Mouse (Mus musculus): ENCODE measurements around the gene 3110018I06Rik.

Gene 3110018I06Rik

GRCm38 (mm10) chr12:107488371-107488770 lies at the start of gene 3110018I06Rik:
3110018I06Rik (plus strand) TSS chr12:107488632.
- no peak for DNase-seq

GRCm38 (mm10) chr12:107444681-107445080 lies 43.8 kb upstream of the 3110018I06Rik start:
- DNase-seq, result no peak

- DNase-seq, result no peak
These were observed 30.6 kb upstream of the 3110018I06Rik start for GRCm38 (mm10) chr12:107457835-107458234.

- peak; percentile 38 for DNase-seq
These were observed 23.7 kb upstream of the 3110018I06Rik start for GRCm38 (mm10) chr12:107464731-107465130.

- DNase-seq, result no peak
These were observed 11.8 kb upstream of the 3110018I06Rik start for GRCm38 (mm10) chr12:107476441-107477291.

- DNase-seq, result no peak
These were observed 9.1 kb upstream of the 3110018I06Rik start for GRCm38 (mm10) chr12:107479350-107479749.

GRCm38 (mm10) chr12:107483031-107483430 lies 5.4 kb upstream of the 3110018I06Rik start:
- DNase-seq, result no peak

GRCm38 (mm10) chr12:107491344-107491743 lies 2.9 kb downstream of the 3110018I06Rik start:
- DNase-seq, result no peak

GRCm38 (mm10) chr12:107496924-107497323 lies 8.5 kb downstream of the 3110018I06Rik start:
- DNase-seq, result no peak

GRCm38 (mm10) chr12:107509661-107510237 lies 21.3 kb downstream of the 3110018I06Rik start:
- no peak for DNase-seq

GRCm38 (mm10) chr12:107511112-107511511 lies 22.7 kb downstream of the 3110018I06Rik start:
- no peak for DNase-seq

- no peak for DNase-seq
These were observed 28.1 kb downstream of the 3110018I06Rik start for GRCm38 (mm10) chr12:107516265-107517217.

- DNase-seq, result no peak
These were observed 32.5 kb downstream of the 3110018I06Rik start for GRCm38 (mm10) chr12:107520941-107521340.

- DNase-seq, result no peak
These were observed 40.0 kb downstream of the 3110018I06Rik start for GRCm38 (mm10) chr12:107528346-107528880.

GRCm38 (mm10) chr12:107532871-107533270 lies 44.4 kb downstream of the 3110018I06Rik start:
- no peak for DNase-seq
